Mouse (Mus musculus) Muller cell, postnatal 12 days (primary cell): Measurements from ENCODE around the gene Ino80e.
"Not testable (repeated sequence)": the region's sequence is repeated elsewhere in the genome, so short reads cannot be mapped to it uniquely, and the experiment has no call there.

Experiments used
- DNase-seq: peaks from one replicate; pipeline ENCODE4 v3.0.0-alpha.2; 2015; ENCODE audit errors: inconsistent ontology term

Ino80e gene

GRCm38 (mm10) chr7:126862147-126862784, at the start of gene Ino80e:
Ino80e (minus strand) TSS chr7:126862377.
- peak; percentile 92 for DNase-seq

GRCm38 (mm10) chr7:126905590-126905989, 43.4 kb upstream of the Ino80e start:
- peak; percentile 26 for DNase-seq

GRCm38 (mm10) chr7:126899781-126900180, 37.6 kb upstream of the Ino80e start:
- not testable (repeated sequence) for DNase-seq

- peak; percentile 96 for DNase-seq
Measured at GRCm38 (mm10) chr7:126898102-126898990, 36.2 kb upstream of the Ino80e start.

GRCm38 (mm10) chr7:126897390-126898101, 35.4 kb upstream of the Ino80e start:
- DNase-seq: no peak

GRCm38 (mm10) chr7:126896912-126897311, 34.7 kb upstream of the Ino80e start:
- DNase-seq: no peak

- DNase-seq: no peak
Measured at GRCm38 (mm10) chr7:126888852-126889251, 26.7 kb upstream of the Ino80e start.

- DNase-seq: no peak
Measured at GRCm38 (mm10) chr7:126887281-126887680, 25.1 kb upstream of the Ino80e start.

GRCm38 (mm10) chr7:126884286-126885164, 22.3 kb upstream of the Ino80e start, which contains the start of gene Taok2:
Taok2 (minus strand) TSS chr7:126884703.
- peak; percentile 100 for DNase-seq

GRCm38 (mm10) chr7:126883731-126884181, 21.6 kb upstream of the Ino80e start:
- peak; percentile 20 for DNase-seq

GRCm38 (mm10) chr7:126881040-126881439, 18.9 kb upstream of the Ino80e start:
- DNase-seq: no peak

GRCm38 (mm10) chr7:126877239-126877638, 15.1 kb upstream of the Ino80e start:
- DNase-seq: no peak

GRCm38 (mm10) chr7:126870520-126870891, 8.3 kb upstream of the Ino80e start:
- DNase-seq: no peak

GRCm38 (mm10) chr7:126869780-126870519, 7.8 kb upstream of the Ino80e start:
- DNase-seq: no peak

- no peak for DNase-seq
Measured at GRCm38 (mm10) chr7:126868003-126868402, 5.8 kb upstream of the Ino80e start.

- DNase-seq: no peak
Measured at GRCm38 (mm10) chr7:126867534-126867933, 5.4 kb upstream of the Ino80e start.

GRCm38 (mm10) chr7:126863791-126864190, 1.6 kb upstream of the Ino80e start:
- no peak for DNase-seq

- peak; percentile 98 for DNase-seq
Measured at GRCm38 (mm10) chr7:126861429-126862130, 597 bp downstream of the Ino80e start, which contains the start of gene Hirip3. Hirip3 (plus strand) TSS chr7:126861972.

GRCm38 (mm10) chr7:126860987-126861386, 1.2 kb downstream of the Ino80e start:
- DNase-seq: no peak
